Mouse (Mus musculus): Measurements from ENCODE around the gene Sema5a. TPM values are rescaled to one million over a fixed set of nuclear protein-coding genes. Genes with fewer than 3 reads are reported as not detected.

The Sema5a gene
- total RNA-seq, 2 experiments from 2014 or later, result 23.7 to 26.0 TPM

DNA sequence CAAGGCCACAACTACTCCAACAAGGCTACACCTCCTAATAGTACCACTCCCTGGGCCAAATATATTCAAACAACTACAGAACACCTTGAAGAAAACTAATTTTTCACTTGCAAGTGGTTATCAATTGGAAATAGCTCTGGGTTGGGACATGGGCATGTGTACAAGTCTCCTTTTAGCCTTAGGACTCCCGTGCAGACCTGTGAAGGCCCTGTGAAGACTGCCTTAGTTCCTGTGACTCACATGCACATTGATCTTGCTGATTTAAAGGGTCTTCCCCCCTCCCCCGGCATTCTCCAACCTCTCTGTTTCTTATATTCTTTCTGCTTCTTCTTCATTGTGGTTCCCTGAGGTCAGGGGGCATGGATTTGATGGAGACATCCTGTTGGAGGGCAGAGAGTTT lies 161.8 kb downstream of the Sema5a start:
- intact Hi-C loops (cut with DNase I), result no loop called here
- DNase-seq (ENCODE audit: low spot score in 2 of 2), result no peak

DNA sequence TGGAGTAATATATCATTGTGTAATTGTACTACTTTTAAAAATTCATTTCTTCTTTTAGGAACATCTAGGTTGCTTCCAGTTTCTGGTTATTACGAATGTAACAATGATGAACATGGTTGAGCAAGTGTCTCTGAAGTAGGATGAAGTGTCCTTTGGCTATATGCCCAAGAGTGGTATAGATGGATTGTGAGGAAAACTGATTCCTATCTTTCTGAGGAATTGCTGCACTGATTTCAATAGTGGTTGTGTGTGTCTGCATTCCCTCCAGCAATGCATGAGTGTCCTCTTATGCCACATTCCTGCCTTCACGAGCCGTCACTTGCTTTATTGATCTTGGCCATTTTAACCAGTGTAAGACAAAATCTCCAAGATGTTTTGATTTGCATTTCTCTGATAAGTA lies 163.2 kb downstream of the Sema5a start:
- no peak for DNase-seq (ENCODE audit: low spot score in 2 of 2)
- intact Hi-C loops (cut with DNase I), result no loop called here

DNA sequence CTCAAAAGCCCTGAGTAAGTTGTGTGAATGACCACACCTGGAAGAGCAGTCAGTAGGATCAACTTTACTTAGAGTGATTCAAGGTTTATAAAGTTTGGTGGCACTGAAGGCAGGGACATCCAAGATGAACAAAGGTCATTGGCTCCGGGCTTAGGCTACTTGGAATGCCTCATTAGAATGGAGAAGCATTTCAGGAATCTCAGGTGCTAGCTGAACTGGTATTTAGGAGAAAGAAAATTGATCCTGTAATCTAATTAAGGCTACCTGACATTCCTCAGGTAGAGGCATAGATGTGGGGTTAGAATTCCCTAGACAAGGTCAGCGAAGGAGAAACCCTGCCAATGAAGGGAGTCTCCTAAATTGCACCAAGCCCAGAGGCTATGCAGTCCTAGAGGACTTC lies 171.7 kb downstream of the Sema5a start:
- no peak for DNase-seq (ENCODE audit: low spot score in 2 of 2)
- intact Hi-C loops (cut with DNase I), result no loop called here

DNA sequence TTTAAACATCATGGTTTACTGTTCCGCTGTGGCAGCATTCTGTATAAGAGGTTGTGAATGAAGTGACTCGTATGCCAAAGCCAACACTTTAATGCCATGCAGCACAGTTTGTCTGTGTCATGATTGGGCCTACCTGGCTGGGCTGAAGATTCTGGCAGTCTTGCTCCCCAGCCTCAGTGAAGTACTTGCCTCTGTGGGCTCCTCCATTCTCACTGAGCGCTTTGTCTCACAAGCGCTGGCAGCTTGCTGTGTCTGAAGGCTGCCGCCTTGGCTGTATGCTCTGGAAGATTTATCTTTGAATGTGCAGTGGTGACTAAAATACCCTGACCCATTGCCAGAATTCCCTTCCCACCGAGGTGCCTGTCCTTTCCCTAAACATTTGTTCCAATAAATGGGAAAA lies 178.0 kb downstream of the Sema5a start:
- intact Hi-C loops (cut with DNase I), result no loop called here
- DNase-seq (ENCODE audit: low spot score in 2 of 2), result no peak

DNA sequence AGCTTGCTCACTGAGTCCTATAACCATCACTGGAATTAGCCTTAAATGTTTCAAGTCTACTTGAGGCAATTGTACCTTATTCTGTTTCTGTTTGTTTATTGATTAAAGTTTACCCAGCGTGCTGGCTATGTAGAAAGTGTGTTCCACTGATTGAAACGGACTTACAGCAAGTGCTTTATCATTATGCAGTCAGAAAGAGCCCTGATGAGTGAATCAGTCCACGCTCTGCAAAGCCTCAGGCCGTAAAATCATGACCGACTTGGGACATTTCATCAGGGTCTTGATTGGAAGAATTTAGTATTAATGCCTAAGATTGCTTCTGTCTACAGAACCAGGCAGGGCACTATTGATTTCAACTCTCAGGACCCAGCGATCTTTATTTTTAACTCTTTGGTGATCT lies 178.5 kb downstream of the Sema5a start:
- intact Hi-C loops (cut with DNase I), result no loop called here
- DNase-seq (ENCODE audit: low spot score in 2 of 2), result no peak

DNA sequence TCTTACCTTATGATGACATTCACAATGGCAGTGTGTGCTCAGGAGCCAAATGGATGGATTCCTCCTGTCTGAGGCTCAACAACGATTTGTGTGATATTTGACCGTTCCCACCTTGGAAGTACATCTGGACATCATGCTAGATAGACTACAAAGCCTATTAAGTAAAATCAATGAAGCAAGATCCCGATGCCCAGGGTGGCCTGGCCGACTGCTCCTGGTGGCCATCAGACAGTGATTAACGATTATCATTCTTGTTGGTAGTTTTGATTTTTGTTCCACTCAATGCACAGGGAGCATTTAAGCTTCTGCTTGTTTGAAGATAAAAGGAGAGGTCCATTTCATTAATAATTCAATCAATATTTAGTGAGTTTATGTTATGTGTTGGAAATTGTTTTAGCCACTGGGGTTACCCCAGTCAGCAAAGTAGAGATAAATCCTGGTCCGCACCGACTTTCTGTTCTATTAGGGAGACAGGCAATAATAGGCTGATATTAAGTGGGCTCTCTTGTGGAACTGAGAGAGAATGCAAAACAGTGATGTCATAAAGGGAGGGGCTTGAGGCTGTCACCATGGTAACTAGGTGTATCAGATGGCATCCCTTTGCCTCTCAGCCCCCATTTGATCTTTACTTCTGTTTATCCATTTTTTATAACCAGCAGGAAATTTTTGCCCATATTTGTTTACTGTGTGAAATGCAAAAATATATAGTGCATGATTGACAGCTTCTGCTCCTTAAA lies 182.7 kb downstream of the Sema5a start:
- intact Hi-C loops (cut with DNase I), result no loop called here
- no peak for DNase-seq (ENCODE audit: low spot score in 2 of 2)

DNA sequence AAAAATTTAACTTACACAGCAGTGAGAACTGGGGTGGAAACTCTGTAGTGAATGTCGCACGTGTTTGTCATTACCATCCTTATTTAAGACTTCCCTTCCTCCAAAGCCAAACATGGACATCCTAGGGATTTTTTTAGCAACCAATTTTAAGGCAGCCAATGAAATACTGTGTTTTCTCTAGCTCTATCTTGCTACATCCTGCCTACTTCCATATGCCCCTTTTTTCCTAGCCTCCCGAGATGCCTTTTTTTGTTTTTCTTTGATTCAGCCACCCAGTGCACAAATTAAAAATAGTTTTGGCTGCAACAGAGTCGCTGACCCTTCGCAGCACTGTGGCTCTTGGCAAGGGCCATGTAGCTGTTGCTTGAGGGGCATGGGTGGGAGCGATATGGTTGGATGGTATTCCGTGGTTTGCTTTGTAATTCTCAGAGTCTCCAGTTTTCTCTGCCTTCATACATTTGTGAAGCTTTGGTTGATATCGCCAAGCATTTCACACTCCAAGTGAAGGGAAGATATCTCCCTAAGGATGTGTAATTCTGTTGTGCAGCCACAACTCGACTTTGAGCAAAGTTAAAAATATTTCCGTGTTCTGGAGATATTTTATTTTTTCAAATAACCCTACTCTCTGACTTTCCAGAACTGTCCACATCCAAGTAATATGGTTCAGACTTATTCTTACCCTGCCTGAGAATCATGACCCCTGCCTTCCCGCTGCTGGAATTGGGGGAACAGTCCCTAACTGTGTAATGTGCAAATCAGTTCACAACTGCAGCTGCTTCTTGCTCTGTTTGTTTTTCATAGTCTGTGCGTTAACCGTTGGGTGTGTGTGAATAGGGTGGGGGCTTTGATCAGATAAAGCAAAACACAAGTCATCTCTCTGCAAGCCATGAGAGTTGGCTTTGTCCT lies 188.6 kb downstream of the Sema5a start:
- DNase-seq (ENCODE audit: low spot score in 2 of 2), result peak; percentile 29 to 62
- intact Hi-C loops (cut with DNase I), result loop anchor here (10.0 kb wide), 2 partner anchors 292 to 428 kb away; no protein-coding TSS in a partner anchor

DNA sequence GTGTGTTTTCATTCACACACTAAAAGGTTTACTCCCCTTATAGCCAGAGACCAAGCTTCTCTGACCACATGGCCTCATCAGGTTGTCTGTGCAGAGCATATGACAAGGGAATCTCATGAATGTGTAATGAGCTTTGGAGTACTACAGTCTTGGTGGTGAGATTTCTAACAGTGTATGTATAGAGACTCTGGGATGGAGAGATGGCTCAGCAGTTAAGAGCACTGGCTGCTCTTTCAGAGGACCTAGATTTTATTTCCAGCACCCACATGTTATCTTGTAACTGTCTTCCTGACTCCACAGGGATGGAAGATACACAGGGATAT lies 189.2 kb downstream of the Sema5a start:
- DNase-seq (ENCODE audit: low spot score in 2 of 2), result no peak
- intact Hi-C loops (cut with DNase I), result loop anchor here (10.0 kb wide), 2 partner anchors 291 to 429 kb away; no protein-coding TSS in a partner anchor

DNA sequence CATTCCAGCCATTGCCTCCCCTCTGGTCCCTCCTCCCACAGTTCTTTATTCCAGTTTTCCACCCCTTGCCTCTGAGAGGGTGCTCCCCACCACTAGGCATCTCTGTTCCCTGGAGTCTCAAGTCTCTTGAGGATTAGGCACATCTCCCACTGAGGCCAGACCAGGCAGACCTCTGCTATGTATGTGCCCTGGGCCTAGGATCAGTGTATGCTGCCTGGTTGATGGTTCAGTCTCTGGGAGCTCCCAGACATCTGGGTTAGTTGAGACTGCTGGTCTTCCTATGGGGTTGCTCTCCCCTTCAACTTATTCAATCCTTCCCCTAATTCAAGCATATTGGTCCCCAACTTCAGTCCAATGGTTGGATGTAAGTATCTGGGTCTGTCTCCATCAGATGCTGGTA lies 189.7 kb downstream of the Sema5a start:
- intact Hi-C loops (cut with DNase I), result loop anchor here (10.0 kb wide), 2 partner anchors 291 to 429 kb away; no protein-coding TSS in a partner anchor
- no peak for DNase-seq (ENCODE audit: low spot score in 2 of 2)

DNA sequence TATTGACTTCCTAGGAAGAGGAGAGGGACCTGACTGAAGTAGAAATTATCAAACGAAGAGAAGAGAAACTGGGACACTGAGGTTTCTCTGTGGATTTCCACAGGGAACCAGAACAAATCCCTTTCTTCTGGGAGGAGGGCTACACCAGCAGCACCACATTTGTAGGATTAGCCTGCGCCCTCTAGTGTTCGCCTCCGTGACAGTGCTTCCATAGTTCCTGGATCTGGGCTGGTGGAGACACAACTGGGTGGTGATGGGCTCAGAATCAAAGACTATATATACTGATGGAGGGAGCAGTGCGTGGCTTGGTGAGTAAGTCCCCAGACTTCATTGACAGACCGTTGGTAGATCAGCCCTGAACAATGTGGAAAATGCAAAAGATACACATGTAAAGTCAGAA lies 193.0 kb downstream of the Sema5a start:
- intact Hi-C loops (cut with DNase I), result loop anchor here (2.0 to 10.0 kb wide), 3 partner anchors 191 to 433 kb away; no protein-coding TSS in a partner anchor
- DNase-seq (ENCODE audit: low spot score in 2 of 2), result peak; percentile 66 to 74

DNA sequence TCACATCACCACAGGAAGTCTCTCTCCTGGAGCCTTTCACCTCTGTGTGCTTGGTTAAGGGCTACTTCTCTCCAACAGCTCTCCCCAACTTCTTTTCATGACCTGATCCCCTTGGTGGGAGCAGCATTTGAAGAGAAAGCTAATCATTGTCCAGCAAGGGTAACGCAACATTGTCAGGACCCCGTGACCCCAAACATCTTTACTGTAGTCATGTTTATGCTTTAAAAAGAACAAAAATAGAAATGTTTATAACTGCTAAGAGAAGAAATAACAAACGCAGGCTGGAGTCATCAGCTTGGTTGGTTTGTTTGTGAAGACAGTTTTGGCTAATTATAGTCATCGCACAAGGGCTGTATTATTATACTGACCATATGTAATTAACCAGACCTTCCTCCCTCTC lies 198.1 kb downstream of the Sema5a start:
- intact Hi-C loops (cut with DNase I), result loop anchor here (10.0 kb wide), 1 partner anchor 838 kb away; the partner anchor contains the start of genes Cct5 and Fam173b
- DNase-seq (ENCODE audit: low spot score in 2 of 2), result no peak

DNA sequence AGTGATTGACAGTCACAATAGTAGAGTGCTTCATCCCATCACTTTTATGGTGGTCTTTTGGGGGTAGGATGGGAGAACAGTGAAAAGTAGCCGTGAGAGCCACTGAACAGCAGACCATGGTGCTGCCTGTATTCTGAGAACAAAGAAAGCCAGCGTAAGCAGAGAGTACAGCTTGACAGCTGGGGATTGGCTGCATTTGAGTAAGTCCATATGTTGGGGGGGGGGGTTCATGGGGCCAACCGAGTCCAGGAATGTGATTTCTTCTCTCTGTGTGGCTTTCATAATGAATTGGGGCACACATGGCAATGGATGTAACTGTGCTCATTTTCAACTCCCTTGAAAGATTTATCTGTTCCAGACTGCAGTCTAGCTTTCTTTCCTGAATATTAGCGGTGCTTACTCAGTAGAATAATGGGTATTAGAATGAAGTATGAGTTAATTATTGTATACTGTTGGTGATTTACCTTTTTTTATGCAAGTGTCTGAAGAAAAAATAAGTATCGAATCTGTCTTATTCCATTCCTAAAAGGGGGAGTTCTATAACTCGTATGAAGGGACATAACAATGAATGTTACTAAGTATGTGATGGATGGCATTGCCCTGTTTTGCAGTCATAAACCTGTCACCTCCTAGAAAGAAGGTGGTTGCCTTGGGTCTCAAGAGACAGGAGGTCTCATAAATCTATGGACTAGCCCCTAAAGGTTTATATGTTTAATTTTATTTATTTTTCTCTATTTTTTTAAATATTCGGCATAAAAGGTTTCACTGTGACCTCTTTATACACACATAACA lies 203.1 kb downstream of the Sema5a start:
- no peak for DNase-seq (ENCODE audit: low spot score in 2 of 2)
- intact Hi-C loops (cut with DNase I), result loop anchor here (10.0 kb wide), 1 partner anchor 843 kb away; the partner anchor contains the start of genes Cct5 and Fam173b

DNA sequence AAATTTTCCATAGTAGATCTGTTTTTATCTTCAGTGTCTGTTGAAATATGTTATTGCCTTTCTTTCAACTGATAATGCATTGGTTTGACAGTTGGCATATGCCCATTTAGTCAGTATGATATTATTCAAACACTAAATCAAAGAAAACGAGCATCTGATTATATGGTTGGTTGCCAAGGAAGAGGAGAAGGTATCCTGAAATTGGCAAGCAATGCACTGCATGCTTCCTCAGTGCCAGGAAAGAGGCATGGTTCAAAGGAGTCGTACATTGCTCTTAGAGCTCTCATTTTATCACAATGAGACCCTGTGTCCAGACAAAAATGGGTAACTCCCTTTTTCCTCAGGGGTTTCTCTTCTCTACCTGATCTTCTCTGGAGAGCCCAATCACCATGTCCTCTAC lies 214.4 kb downstream of the Sema5a start:
- intact Hi-C loops (cut with DNase I), result no loop called here
- DNase-seq (ENCODE audit: low spot score in 2 of 2), result no peak

DNA sequence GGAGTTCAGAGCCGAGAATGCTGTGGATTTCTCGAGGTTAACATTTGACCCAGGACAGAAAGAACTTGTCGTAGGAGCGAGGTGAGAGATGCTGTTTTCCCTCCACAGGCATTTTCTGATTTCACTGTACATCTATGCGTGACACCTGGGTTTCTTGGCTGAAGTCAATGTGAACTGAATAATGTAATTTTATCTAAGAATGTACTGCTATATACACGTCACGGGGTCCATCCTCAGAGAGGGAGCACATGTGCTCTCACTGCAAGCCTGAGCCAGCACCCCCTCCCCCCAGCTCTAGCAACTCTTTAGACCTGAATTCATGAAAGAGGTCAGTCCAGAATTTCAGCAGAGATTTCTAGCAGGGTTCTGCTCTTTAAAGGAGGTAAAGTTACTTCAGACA lies 215.6 kb downstream of the Sema5a start:
- intact Hi-C loops (cut with DNase I), result no loop called here
- no peak for DNase-seq (ENCODE audit: low spot score in 2 of 2)

DNA sequence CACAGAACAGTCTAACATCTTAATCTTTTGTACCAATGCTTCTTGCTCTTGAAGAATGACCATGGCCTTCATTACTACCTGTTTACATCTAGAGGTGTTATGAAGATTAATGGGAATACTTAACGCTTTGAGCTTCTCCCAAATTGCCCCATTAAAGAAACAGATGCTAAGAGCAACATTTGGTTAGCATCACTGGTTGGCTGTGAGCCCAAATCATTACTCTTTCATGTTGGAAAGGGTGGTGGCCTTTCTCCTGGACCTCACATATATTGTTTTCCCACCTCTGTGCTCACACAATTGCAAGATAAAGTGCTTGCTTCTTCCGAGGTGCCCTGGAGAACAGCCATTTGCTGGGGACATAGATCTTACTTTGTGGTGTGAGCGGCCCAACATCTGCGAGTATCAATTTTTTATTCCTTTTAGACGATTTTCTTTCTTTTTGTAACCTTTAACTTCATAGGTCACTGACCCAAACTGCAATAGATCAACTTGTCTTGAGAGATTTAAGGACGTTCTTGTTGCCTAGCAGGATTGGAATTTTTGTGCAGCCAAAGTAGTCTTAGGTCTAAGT lies 227.0 kb downstream of the Sema5a start:
- intact Hi-C loops (cut with DNase I), result no loop called here
- no peak for DNase-seq (ENCODE audit: low spot score in 2 of 2)

DNA sequence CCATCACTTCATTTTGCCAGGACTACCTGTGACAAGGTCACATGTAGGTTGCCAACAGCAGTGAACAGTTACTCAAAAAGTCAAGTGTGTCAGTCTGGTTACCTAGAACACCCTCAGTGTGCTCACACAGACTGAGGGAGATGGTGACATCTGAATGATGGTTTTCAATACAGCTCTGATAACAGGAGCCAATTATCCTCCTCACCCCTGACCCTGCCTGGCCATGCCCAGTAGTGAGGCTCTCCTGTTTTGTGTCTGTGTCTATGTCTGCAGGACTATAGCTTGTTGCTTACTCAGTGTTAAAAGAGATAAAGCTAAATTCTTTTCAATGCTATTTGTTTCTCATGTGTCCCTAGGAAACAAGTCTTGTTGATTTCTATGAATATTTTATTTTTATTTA lies 236.1 kb downstream of the Sema5a start:
- DNase-seq (ENCODE audit: low spot score in 2 of 2), result no peak
- intact Hi-C loops (cut with DNase I), result no loop called here

DNA sequence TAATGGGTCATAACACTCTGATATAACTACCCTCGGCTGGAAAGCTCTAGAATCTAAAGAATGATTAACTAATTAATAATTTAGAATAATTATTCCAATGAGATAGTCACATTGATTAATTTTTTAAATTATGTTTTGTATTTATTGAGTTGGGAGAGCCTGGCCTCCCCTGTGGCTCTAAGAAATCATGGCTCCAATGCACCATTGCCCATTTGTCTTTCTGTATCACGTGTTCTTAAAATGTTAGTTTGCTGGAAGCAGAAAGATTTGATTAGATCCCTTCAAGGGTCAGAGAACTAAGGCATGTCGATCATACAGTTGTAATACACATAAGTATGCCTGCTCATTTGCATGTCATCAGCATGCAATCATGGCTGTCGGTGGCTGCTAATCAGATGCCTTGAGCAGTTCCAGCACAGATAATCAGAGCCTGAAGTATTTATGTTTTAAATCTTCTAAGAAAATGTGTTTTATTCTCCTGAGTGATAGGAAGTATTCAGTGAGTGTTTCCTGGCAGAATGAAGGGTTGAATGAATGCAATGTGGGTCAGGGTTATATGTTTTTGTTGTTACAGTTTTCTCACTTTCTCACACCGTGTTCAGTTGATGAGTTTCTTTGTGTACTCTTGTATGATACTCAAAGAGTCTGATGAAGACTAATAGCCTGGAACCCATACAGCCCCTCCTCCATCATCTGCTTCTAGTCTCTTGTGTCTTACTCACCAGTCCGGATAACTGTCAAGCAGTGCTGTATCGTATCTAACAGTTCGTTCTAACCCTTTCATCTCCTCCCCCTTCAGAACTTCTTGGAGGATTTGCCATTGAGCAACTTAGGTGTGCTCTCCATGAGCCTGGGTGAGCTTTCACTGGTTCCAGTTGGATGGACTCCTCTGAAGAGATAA lies 240.7 kb downstream of the Sema5a start:
- intact Hi-C loops (cut with DNase I), result no loop called here
- no peak for DNase-seq (ENCODE audit: low spot score in 2 of 2)

DNA sequence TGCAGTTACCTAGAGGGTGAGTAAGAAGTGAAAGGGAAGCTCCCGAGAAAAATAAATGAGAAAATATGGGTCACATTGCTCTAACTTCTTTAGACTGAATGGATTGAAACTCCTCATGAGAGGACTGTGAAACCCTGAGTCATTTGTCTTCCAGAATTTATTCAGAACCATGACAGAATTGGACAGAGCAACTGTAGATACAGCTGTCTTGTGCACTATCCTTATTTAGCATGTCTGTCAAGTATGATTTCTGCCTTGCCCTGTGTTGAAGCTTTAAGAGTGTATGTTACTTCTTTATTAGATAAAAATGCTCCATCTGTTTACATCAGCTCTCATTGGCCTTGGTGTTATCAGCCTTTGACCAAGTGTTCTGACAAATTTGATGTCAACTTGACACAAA lies 243.4 kb downstream of the Sema5a start:
- DNase-seq (ENCODE audit: low spot score in 2 of 2), result no peak
- intact Hi-C loops (cut with DNase I), result no loop called here

DNA sequence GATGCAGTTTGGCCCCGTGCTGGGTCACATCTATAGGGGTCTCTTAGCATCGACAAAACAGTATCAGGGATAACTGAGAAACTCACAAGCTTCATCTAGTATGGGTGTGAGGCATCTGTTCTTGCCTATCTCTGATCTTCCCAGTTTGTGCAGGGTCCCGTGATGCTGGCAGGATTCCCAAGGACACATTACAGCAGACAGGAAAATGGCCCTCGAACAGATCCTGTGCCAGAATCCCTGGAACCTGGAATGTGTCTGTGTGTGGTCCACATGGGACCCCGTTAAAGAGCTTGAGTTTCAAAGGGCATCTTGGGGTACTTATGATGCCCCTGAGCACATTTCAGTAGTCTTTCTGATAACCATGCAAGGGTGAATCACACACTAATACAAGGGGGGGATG lies 249.6 kb downstream of the Sema5a start:
- no peak for DNase-seq (ENCODE audit: low spot score in 2 of 2)
- intact Hi-C loops (cut with DNase I), result no loop called here
